Mouse (Mus musculus) adrenal gland, postnatal 25 days (tissue): ENCODE results near the gene Grtp1. TPM values are rescaled to one million over a fixed set of nuclear protein-coding genes. Genes with fewer than 3 reads are reported as not detected.

Experiments
- DNase-seq: peaks from one replicate; pipeline ENCODE4 v3.0.0; 2021; ENCODE audit warnings: mixed read lengths
- total RNA-seq: library from RNA; stranded (reverse); gene quantifications from 2 replicates; pipeline ENCODE4 v1.2.3, GENCODE M21; 2021

Grtp1 gene
- total RNA-seq, 1 experiment from 2014 or later: 22.1 TPM

- DNase-seq: peak; percentile 30
Observed at GRCm38 (mm10) chr8:13204371-13205140, 4.1 kb upstream of the Grtp1 start.

DNA sequence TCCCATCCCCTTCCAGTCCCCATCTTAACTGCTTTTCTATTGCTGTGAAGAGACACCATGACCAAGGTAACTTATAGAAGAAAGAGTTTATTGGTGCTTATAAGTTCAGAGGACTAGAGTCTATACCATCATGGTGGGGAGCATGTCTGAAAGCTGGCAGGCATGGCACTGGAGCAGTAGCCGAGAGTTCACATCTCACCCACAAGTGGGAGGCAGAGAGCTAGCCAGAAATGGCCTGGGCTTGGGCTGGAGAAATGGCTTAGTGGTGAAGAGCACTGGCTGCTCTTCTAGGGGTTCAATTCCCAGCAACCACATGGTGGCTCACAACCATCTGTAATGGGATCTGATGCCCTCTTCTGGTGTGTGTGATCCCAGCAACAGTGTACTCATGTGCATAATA lies 3.1 kb upstream of the Grtp1 start:
- DNase-seq: no peak

GRCm38 (mm10) chr8:13202806-13203205 lies 2.4 kb upstream of the Grtp1 start:
- DNase-seq: no peak

DNA sequence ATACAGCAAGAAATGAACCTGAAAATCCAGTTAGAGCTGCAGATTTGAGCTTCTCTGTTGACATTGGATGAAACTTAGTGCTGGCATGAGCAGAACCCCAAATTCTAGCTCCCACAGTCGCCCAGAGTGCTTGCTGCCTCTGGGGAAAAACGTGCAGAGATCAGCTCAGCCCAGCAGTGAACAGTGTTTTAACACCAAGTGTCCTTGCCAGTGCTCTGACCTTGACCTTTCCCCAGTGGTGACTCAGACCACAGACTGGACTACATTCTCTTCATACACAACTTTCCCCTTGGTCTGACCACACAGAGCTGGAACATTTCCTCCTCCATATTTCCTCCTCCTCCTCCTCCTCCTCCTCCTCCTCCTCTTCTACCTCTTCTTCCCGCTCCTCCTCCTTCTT lies 1.6 kb upstream of the Grtp1 start:
- peak; percentile 76 for DNase-seq

- DNase-seq: no peak
Observed at GRCm38 (mm10) chr8:13201013-13201334, 554 bp upstream of the Grtp1 start.

DNA sequence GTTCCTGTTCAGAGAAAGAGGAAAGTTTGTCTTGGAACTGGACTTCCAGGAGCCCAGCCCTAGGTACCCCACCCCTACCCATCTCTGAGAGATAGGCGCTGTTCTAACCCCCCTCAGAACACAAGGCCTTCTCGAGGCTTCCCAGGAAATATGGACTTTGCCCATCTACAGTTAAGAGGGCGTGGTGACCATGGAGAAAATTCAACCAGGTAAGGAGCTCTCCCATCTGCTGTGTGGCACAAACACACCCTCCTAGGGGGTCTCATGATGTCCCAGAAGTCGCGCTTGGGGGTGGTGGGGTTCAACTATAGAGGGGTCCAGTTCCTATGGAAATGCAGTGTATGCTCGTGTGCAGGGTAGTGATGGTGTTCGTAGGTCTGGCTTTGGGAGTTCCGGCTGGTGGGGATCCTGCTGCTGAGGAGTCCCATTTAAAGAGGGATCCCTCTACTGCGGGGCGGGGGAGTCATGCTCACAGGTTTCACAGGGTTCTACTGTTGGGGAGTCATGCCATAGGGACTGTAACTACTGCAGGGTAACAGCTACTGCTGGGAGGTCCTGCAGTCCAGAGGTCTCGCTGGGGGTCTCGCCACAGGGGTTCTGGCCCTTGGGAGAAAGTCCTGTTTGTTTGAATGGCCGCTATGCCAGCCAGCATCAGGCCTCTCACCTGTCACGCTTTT lies 897 bp downstream of the Grtp1 start:
- no peak for DNase-seq

GRCm38 (mm10) chr8:13197493-13197892 lies 2.9 kb downstream of the Grtp1 start:
- no peak for DNase-seq

- no peak for DNase-seq
Observed at GRCm38 (mm10) chr8:13194818-13195217, 5.6 kb downstream of the Grtp1 start.

- DNase-seq: no peak
Observed at GRCm38 (mm10) chr8:13190235-13190634, 10.2 kb downstream of the Grtp1 start.

- no peak for DNase-seq
Observed at GRCm38 (mm10) chr8:13188857-13189256, 11.6 kb downstream of the Grtp1 start.

- DNase-seq: no peak
Observed at GRCm38 (mm10) chr8:13188052-13188555, 12.3 kb downstream of the Grtp1 start.

GRCm38 (mm10) chr8:13187638-13188037 lies 12.8 kb downstream of the Grtp1 start:
- peak; percentile 58 for DNase-seq

- no peak for DNase-seq
Observed at GRCm38 (mm10) chr8:13187229-13187628, 13.2 kb downstream of the Grtp1 start.

GRCm38 (mm10) chr8:13186819-13187218 lies 13.6 kb downstream of the Grtp1 start:
- no peak for DNase-seq

DNA sequence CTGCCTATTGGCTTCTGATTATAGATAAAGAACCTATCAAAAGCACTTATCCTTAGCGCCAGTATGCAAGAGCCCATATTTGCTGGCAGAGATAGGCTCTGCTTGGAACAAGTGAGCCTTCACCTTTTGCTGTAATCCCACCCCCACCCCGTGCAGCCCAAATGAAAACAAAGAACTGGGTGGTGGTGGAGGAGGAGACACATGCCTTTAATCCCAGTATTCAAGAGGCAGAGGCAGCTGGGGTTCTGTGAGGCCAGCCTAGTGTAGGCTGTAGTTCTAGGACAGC lies 18.8 kb downstream of the Grtp1 start:
- no peak for DNase-seq

GRCm38 (mm10) chr8:13180911-13181690 lies 19.3 kb downstream of the Grtp1 start:
- no peak for DNase-seq

DNA sequence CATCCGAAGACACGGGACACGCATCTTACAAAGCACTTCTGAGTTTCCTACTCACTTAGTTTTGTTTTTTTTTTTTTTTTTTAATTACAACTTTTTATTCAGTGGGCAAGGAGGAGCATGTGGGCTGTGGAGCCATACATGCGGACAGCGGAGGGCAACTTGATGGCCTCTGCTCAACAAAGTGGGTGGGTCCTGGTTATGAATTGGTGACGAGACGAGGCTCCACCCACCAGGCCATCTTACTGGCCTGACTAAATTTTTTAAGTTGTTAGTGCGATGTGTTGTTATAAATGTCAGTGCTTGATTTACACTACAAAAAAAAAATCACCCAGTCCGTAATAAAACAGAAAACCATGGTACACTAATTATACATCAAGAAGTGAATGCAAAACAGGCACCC lies 20.0 kb downstream of the Grtp1 start:
- no peak for DNase-seq

- no peak for DNase-seq
Observed at GRCm38 (mm10) chr8:13179948-13180347, 20.5 kb downstream of the Grtp1 start.

GRCm38 (mm10) chr8:13179482-13179881 lies 20.9 kb downstream of the Grtp1 start:
- no peak for DNase-seq

DNA sequence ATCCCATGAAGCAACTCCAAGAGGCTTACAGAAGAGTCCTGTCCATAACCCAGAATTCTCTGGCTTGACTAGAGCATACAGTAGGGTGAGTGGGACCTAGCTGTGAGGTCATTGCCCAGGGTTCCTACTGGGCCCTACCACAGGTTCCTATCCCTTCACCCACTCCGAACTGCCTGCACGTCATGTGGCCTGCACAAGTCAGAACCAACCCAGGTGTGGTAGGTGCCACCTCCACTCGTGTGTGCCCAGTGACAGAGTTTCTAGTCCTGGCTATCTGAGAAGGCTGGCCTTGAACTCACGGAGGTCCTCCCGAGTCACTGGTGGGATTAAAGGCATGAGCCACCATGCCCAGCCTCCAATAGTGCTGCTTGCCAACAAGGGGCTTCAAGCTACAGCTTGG lies 22.3 kb downstream of the Grtp1 start:
- DNase-seq: no peak

DNA sequence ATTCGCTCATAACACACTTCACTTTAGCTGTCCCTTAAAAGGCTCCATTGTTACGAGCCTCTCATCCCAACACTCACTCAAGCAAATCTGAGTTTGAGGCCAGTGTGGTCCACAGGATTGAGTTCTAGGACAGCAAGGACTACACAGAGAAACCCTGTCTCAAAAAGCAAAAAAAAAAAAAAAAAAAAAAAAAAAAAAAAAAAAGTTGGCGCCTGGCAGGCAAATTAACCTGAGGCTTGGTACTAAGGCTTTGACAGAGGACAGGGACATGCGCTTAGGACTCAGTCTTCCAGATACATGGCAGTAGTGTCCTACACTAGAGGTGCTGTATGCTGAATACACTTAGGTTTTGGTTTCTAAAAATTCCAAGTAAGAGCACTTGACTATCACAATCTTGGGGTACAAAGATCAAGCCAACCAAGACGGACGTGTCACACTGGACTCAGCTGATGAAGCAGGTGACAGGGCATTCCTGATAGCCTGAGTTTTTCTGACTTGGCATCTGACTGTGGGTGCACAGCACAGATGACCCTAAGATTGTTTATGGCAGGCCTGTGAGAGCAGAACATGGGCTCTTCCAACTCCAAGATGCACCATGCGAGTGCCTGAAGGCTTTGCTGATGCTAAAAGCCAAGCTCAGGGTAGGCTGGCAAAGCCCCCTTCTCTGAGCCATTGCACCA lies 23.1 kb downstream of the Grtp1 start:
- no peak for DNase-seq

DNA sequence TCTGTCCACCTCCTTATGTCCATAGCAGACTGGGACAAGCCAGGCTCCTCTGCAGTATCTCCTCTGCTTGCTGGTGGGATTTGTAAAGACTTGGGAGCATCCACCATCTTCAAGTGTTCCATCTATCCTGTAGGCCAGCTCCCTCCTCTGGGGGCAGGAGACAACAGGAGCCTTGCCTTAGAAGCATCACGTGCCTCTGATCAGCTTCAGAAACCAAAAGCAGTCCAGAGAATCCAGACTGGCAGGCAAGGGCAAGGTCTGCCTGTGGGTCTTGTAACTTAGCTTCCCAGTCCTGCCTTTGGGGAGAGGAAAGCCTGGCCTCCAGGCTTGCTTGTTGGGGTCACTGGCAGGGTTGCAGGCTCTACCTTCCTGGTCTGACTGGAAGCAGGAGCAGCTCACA lies 24.8 kb downstream of the Grtp1 start:
- DNase-seq: no peak

- DNase-seq: no peak
Observed at GRCm38 (mm10) chr8:13174811-13175210, 25.6 kb downstream of the Grtp1 start.
